Mouse (Mus musculus): ENCODE measurements around the gene Rev3l.

The Rev3l gene

GRCm38 (mm10) chr10:39731736-39732265 is at the start of gene Rev3l:
Gene Rev3l, plus strand, starts transcription at chr10:39732118.
- in situ Hi-C loops (cut with MboI; ENCODE audit: unreplicated experiment in 2 of 2), result no loop called here

GRCm38 (mm10) chr10:39682556-39682955 is 49.4 kb upstream of the Rev3l start:
- in situ Hi-C loops (cut with MboI; ENCODE audit: unreplicated experiment in 2 of 2), result no loop called here

GRCm38 (mm10) chr10:39683481-39683880 is 48.4 kb upstream of the Rev3l start:
- in situ Hi-C loops (cut with MboI; ENCODE audit: unreplicated experiment in 2 of 2), result no loop called here

GRCm38 (mm10) chr10:39686811-39687210 is 45.1 kb upstream of the Rev3l start:
- in situ Hi-C loops (cut with MboI; ENCODE audit: unreplicated experiment in 2 of 2), result no loop called here

- in situ Hi-C loops (cut with MboI; ENCODE audit: unreplicated experiment in 2 of 2), result no loop called here
These were observed 44.1 kb upstream of the Rev3l start for GRCm38 (mm10) chr10:39687851-39688250.

GRCm38 (mm10) chr10:39691351-39692064 is 40.4 kb upstream of the Rev3l start:
- in situ Hi-C loops (cut with MboI; ENCODE audit: unreplicated experiment in 2 of 2), result no loop called here

- in situ Hi-C loops (cut with MboI; ENCODE audit: unreplicated experiment in 2 of 2), result no loop called here
These were observed 39.8 kb upstream of the Rev3l start for GRCm38 (mm10) chr10:39692152-39692551.

GRCm38 (mm10) chr10:39707717-39708510 is 24.0 kb upstream of the Rev3l start:
- in situ Hi-C loops (cut with MboI; ENCODE audit: unreplicated experiment in 2 of 2), result no loop called here

- in situ Hi-C loops (cut with MboI; ENCODE audit: unreplicated experiment in 2 of 2), result no loop called here
These were observed 15.0 kb upstream of the Rev3l start for GRCm38 (mm10) chr10:39716936-39717335.

- in situ Hi-C loops (cut with MboI; ENCODE audit: unreplicated experiment in 2 of 2), result no loop called here
These were observed 762 bp upstream of the Rev3l start for GRCm38 (mm10) chr10:39730976-39731735.

- in situ Hi-C loops (cut with MboI; ENCODE audit: unreplicated experiment in 2 of 2), result no loop called here
These were observed 565 bp downstream of the Rev3l start for GRCm38 (mm10) chr10:39732266-39733100.

- in situ Hi-C loops (cut with MboI; ENCODE audit: unreplicated experiment in 2 of 2), result no loop called here
These were observed 1.1 kb downstream of the Rev3l start for GRCm38 (mm10) chr10:39733101-39733399.

GRCm38 (mm10) chr10:39733421-39733930 is 1.6 kb downstream of the Rev3l start:
- in situ Hi-C loops (cut with MboI; ENCODE audit: unreplicated experiment in 2 of 2), result no loop called here

- in situ Hi-C loops (cut with MboI; ENCODE audit: unreplicated experiment in 2 of 2), result no loop called here
These were observed 4.3 kb downstream of the Rev3l start for GRCm38 (mm10) chr10:39736187-39736586.

- in situ Hi-C loops (cut with MboI; ENCODE audit: unreplicated experiment in 2 of 2), result no loop called here
These were observed 10.1 kb downstream of the Rev3l start for GRCm38 (mm10) chr10:39742057-39742456.

GRCm38 (mm10) chr10:39764752-39765151 is 32.8 kb downstream of the Rev3l start:
- in situ Hi-C loops (cut with MboI; ENCODE audit: unreplicated experiment in 2 of 2), result no loop called here

- in situ Hi-C loops (cut with MboI; ENCODE audit: unreplicated experiment in 2 of 2), result no loop called here
These were observed 34.8 kb downstream of the Rev3l start for GRCm38 (mm10) chr10:39766702-39767101.

- in situ Hi-C loops (cut with MboI; ENCODE audit: unreplicated experiment in 2 of 2), result no loop called here
These were observed 40.3 kb downstream of the Rev3l start for GRCm38 (mm10) chr10:39772259-39772658.

GRCm38 (mm10) chr10:39773940-39774726 is 42.2 kb downstream of the Rev3l start:
- in situ Hi-C loops (cut with MboI; ENCODE audit: unreplicated experiment in 2 of 2), result no loop called here

All from v-Abl transformed pro-B cells (cell line).